Mouse (Mus musculus): ENCODE results near the gene Coa3. TPM values are rescaled to one million over a fixed set of nuclear protein-coding genes. Genes with fewer than 3 reads are reported as not detected.

Coa3 gene
- total RNA-seq, 2 experiments from 2014 or later: 92.7 to 93.1 TPM

DNA sequence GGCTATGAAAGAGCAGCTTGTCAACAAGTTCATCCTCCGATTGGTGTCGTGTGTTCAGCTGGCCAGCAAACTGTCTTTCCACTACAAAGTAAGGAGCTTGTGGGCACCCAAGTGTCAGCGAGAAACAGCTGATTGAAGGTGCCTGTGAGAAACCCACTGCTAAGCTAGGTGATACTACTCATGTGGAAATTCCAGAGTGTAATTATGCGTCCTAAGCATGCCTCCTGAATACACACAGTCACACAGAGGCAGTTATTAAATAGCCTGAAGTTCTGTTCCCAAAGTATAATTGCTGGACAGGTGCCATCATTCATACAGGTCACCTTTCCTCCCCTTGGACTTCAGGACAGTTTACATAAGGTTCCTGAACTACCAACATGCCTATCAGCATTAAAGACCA is 4.9 kb upstream of the Coa3 start:
- DNase-seq (ENCODE audit: low spot score in 2 of 2): no peak

DNA sequence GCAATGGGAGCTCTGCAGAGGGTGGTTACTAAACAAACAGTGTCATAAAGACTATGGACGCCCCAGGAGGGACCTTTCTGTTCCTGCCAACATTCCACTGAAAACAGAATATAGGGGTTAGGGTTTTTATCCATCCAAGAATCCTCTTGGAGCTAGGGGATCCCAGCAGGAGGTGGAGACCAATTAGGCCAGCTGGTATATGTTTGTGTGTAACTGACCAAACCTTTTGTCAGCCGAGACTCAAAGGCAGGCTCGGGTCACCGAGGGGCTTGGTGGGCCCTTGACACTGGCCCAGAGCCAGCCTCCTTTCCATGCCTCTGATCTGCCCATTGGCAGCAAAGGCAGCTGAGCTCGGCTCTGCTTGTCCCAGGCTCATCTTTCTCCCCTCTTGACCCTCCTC is 4.0 kb upstream of the Coa3 start:
- DNase-seq (ENCODE audit: low spot score in 2 of 2): no peak

DNA sequence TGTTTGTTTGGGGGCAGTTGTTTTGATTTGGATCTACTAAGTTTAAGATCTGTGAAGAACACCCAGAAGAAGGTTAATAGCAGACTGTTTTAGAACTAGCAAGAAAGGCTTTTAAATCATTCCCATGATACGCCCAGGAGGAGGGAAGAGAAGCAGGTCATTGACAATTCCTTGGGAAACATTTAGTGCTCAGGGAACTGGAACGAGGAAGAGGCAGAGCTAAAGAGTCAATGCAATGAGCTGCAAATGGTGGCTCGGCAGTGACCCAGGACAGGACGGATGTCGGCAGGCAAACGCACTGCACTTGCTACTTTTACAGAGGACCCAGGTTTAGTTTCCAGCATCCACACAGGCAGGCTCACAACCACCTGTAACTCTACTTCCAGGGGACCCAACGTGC is 1.9 kb upstream of the Coa3 start:
- no peak for DNase-seq (ENCODE audit: low spot score in 2 of 2)

DNA sequence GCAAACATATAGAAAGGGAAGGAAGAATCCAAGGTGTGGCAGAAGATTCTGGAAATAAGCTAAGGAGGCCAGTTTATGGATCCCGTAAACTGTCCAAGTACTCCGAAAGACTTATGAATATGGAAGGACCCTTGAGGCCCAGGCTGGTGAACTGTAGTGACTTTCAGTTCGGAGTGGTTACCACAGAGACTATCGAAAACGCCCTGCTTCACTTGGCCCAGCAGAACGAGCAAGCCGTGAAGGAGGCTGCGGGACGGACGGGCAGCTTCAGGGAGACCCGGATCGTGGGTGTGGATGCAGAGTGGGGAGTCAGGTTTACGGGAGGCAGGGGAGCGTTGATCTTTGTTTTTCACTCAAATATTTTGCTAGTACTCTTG is 267 bp upstream of the Coa3 start:
- no peak for DNase-seq (ENCODE audit: low spot score in 2 of 2)

DNA sequence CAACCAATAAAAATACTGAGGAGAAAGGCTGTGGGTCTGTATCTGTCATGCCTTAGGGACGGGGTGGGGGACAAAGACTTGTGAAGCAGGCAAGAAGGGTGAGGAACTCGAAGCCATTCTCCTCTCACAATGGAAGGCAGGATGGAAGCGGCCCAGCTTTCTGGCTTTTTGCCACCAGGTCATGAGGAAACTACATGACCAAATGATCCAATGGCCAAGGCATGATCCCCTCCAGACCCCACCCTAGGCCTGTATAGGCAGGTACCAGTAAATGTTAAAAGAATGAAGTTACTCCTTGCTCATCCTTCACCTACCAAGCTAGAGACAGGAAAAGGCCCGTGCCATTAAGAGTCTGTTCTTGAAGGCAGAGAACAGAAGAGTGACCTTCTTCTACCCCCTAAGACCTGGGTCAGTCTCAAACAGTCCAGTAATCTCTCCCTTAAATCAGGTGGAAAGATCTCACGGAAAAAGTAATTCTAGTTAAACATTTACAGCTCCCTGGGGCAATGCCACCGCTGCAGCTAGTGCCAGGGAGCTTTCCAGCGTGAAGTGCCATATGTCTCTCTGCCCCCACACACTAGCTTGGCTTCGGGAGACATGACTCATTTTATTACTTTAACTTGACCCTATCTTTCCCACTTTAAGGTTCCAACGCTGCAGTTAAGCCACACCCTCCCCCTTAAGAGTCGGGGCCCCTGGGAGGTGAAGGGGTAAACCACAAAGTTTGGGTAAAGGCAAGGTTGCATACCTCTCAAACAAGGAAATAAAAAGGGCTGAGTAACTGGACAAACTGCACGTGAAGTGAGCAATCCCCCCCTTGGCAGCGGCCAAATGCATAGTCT is 1.3 kb downstream of the Coa3 start:
- peak in 1 of 2 experiments; percentile 27 for DNase-seq (ENCODE audit: low spot score in 2 of 2)

DNA sequence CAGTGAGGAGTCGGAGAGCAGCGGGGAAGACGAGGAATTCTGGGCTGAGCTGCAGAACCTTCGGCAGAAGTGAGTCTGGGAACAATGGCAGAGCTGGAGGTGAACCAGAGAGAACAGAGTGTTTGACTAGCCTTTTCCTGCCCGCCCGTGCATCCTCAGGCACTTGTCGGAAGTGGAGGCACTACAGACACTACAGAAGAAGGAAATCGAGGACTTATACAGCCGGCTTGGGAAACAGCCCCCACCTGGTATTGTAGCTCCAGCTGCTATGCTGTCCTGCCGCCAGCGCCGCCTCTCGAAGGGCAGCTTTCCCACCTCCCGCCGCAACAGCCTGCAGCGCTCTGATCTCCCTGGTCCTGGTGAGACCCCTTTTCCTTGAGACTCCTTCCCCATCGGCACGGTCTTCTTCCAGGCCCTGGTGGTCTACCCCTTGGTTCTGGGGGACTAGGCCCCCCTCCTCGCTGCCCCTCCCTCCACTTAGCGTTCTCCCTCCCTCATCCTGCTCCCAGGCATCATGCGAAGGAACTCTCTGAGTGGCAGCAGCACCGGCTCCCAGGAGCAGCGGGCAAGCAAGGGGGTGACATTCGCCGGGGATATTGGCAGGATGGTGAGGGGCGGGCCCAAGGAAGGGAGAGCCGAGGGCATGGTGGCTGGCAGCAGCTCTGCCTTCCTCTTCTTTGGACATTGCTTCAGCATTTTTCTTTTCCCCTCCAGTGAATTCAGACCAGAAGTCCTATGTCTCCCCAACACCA is 2.4 kb downstream of the Coa3 start:
- DNase-seq (ENCODE audit: low spot score in 2 of 2): peak in 1 of 2 experiments; percentile 15

DNA sequence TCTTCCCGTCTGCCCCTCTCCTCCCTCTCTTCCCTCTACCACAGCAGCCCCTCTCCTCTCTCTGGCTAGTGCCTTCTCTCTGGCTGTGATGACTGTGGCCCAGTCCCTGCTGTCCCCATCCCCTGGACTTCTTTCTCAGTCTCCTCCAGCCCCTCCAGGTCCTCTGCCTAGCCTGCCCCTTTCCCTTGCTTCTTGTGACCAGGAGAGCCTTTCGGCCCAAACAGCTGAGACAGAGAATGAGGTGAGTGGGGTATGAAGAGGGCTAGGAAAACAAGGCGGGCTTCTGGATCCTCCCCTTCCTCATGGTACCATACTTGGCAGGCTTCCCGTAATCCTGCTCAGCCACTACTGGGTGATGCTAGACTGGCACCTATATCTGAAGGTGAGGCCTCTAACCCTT is 3.6 kb downstream of the Coa3 start:
- no peak for DNase-seq (ENCODE audit: low spot score in 2 of 2)

DNA sequence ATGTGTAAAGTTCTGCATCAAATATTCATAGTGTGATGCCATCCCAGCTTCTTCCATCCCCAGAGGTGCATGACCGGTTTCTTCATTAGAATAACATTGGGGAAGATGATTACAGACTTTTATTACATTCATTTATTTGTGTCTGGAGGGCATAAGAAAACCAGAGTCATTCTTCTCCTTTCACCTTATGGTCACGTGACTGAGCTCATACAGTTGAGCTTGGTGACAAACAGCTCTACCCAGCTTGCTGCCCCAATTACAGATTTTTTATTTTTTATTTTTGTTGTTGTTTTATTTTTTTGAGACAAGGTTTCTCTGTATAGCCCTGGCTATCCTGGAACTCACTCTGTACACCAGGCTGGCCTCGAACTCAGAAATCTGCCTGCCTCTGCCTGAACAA is 6.5 kb downstream of the Coa3 start:
- no peak for DNase-seq (ENCODE audit: low spot score in 2 of 2)

DNA sequence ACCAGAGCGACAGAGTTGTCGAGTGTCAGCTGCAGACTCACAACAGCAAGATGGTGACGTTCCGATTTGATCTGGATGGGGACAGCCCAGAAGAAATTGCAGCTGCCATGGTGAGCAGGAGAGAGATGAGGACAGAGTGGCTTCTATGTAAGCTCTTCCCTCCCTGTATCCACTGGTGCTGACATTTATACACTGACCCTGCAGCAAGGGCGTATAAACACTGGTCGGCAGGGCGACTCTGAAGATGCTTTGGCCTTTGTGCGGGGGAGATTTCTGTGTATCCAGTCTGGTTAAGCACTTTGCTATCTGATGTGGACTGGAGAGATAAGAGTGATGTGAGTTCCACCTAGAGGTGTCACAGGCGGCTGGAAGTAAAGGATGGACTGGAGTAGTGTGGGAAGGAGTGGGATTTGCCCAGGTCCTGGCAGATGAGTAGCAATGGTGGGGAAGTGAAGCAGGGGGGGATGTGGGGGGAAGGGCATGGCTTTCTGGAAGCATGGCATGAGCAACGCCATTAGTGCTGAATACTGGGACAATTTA is 9.3 kb downstream of the Coa3 start:
- no peak for DNase-seq (ENCODE audit: low spot score in 2 of 2)

DNA sequence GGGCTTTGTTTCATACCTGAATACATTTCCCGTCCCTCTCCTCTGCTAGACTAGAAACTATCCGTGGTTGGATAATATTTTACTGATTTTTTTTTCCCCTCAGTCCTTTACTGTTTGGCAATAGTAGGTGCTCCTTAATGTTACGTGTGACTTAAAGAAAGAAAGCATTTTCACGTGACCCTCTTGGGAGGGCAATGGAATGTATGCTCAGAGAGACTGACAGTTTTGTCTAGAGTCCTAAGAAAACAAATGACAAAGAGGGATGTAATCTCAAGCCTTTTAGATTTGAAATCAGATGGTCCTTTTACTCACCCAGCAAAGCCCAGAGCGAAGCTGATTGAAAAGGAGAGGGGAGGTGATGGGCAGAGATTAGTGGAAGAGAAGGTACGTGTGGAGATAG is 13.0 kb downstream of the Coa3 start:
- no peak for DNase-seq (ENCODE audit: low spot score in 2 of 2)

DNA sequence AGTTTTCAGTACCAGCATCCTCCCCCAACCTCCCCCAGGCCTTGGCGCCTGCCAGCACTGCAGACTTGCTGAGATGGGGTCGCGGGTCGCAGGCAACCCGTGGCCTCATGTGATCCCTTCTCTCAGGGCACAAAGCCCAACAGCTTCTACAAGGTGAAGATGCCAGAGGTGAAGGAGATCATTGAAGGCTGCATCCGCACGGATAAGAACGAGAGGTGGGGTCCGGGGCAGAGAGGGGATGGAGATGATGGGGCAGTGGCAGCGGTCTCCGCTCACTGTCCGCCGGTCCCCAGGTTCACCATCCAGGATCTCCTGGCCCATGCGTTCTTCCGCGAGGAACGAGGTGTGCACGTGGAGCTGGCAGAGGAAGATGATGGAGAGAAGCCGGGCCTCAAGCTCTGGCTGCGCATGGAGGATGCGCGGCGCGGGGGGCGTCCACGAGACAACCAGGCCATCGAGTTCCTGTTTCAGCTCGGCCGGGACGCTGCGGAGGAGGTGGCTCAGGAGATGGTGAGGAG is 13.9 kb downstream of the Coa3 start:
- no peak for DNase-seq (ENCODE audit: low spot score in 2 of 2)

DNA sequence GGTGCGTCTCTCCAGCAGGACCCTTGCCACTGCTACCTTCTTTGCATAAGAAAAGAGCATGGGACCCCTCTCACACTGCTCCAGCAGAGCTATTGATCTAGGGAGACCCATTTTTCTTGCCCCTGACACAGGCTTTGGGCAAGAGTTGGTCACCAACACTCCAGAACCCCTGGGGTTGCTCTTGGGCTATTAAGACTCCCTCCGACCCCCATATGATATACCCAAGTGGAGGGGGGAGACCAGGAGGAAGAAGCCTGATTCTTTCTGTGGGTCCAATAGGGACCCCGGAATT is 15.0 kb downstream of the Coa3 start:
- no peak for DNase-seq (ENCODE audit: low spot score in 2 of 2)

DNA sequence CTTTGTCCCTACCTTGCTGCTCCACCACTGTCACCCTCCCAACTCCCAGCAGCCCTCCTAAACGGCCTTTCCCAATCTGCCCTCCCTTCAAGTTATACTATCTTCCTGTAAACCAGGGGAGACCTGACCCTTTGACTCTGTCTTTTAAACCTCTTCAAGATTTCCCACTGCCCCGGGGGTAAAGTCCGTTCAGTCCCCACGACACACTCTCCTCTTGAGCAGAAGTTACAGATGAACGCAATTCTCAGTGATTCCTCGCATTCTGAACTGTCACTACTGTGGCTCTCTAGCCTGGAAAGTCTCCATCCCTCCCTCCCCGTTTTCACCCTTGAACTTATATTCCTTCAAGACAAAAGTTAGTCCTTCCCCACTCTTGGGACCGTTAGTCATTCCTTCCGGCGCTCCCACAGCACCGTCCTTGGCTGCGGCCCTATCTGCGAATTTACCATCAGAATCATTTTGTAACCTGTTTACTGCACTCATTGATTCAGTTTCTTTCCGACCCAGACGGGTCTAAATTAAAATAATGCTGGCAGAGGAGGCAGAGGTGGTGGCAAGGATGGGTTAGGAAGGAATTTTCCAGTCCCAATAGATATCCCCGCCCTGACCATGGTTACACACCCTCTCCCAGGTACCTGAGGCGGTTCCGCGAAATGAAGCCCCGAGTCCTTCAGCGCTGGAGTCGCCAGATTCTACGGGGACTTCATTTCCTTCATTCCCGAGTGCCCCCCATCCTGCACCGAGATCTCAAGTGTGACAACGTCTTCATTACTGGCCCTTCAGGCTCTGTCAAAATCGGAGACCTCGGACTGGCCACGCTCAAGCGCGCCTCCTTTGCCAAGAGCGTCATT is 15.6 kb downstream of the Coa3 start:
- no peak for DNase-seq (ENCODE audit: low spot score in 2 of 2)

DNA sequence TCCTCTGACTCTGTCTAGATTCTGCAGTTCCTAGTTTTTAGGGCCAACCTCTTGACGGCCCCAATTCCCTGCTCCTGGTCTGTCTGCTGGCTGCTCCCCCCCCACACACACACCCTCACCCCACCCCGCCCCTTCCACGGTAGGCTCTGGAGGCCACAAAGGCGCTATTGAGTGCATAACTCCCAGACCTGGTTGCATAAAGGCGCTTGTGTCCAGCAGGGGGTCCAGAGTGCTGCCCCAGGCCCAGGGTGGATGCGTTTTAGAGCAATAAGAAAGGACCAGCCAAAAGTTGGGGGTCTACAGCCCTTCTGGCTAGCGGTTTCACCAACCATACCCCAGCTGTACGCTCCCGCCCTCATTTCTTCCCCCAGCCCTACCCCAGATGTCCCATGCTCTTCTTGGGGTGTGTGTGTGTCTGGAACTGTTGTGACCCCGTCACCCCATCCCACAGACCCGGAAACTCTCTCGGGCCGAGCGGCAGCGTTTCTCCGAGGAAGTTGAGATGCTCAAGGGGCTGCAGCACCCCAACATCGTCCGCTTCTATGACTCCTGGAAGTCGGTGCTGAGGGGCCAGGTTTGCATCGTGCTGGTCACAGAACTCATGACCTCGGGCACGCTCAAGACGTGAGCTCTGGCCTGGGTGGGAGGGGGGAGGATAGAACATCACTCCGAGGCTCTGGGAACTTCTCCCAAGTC is 16.5 kb downstream of the Coa3 start:
- no peak for DNase-seq (ENCODE audit: low spot score in 2 of 2)

DNA sequence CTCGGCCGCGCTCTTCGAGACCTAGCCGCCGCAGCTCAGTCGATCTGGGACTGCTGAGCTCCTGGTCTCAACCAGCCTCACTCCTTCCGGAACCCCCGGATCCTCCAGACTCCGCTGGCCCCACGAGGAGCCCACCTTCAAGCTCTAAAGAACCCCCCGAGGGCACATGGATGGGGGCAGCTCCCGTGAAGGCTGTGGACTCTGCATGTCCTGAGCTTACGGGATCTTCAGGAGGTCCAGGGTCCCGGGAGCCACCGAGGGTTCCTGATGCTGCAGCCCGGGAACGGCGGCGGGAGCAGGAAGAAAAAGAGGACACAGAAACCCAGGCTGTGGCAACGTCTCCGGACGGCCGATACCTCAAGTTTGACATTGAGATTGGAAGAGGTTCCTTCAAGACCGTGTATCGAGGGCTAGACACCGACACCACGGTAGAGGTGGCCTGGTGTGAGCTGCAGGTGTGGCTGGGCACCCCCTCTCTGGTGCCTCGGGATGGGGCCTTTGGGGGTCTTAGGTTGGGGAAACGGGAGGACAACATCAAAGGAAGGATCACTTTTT is 18.0 kb downstream of the Coa3 start:
- DNase-seq (ENCODE audit: low spot score in 2 of 2): no peak

DNA sequence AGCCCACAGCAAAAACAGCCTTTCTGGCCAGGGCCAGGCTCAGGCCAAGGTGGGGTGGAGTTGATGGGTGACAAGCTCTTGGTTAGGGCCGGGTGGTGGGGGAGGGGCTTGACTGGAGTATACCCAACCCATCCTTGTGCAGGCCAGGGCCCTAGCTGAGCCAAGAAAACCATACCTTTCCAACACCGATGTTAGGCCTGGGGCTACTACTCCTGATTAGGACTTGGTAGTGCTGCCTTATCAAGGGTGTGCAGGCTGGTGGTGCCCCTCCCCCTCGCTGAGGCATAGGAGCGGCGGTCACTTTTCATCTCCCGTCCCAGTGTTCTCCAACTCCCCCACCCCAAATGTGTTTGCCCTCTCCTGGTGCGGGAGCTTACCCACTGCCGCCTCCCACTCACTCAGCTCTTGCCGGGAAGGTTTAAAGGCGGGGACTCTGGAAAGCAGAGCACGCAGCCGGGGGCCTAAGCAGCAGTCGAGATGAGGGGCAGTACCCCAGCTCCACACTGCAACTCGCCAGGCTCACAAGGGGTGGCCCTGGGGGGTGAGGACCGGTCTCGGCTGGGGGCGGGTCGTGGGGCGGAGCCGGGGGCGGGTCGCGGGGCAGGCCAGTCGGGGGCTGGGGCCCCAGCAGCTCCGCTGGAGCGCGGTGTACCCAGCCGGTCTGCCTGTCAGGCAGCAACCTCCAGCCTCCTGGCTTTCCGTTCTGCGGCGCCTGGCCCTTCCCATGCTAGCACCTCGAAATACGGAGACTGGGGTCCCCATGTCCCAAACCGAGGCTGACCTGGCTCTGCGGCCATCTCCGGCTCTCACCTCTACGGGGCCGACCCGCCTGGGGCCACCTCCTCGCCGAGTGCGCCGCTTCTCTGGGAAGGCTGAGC is 18.7 kb downstream of the Coa3 start, which contains the start of gene Wnk4:
Gene Wnk4 (plus strand): TSS at position 620 of the 878 bp plus-strand sequence.
- DNase-seq (ENCODE audit: low spot score in 2 of 2): peak; percentile 51 to 57

DNA sequence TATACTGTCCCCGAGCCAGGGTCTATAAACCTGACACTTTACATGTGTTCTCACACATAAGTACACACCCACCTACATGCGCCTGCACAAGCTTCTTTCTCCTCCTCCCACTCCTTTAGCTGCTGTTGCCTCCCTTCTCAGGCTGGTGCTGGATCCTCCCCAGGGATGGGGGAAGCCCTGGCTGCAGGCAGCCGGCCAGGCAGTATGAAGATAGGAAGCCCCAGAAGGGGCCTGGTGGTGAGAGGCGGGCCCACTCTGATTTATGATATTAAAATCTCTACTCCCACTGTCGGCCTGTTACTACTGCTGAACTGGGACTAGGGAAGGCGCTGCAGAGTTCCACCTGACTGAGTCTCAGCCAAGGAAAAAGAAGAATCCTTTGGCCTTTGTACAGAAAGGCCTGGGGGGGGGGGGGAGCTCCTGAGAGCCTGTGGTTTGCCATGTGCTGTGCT is 19.6 kb downstream of the Coa3 start:
- DNase-seq (ENCODE audit: low spot score in 2 of 2): peak; percentile 47 to 50

DNA sequence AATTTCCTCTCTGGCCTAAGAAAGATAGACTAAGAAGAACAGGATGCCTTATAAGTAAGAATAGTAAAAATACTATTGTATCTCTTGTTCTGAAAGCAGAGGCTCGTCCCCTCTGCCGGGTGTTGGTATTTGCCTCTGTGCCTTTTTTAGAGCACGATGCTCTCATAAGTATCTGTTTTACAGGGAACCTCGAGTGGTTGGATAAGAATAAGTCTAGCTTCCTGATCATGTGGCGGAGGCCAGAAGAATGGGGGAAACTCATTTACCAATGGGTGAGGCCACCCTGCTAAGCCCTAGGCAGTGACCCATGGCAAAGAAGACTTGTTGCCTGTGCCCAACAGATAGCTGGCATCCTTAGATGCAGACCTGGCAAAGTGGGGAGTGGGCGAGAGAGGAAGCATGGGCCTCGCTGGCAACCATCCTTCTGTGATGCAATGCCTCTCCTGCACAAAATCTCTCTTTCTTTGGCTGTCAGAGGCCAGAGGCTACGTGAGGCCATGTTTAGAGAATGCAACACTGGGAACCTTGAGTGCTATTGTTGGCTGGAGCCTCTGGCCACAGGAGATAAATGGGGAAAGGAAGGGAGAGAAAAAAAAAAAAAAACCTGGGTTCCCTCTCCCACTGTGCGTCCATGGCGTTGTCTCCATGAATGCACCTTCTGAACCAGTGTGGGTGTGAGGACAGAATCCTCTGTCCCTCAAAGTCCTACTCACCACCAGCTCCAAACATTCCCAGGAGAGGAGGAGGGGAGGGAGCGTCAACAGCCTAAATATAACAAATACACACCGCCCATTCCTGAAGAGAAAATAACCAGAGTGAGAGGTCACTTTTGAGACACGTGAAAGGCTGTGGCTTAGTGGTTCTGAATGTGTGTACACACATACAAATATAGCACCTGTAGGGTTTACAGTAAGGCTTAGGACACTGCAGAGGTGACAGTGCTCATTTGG is 22.8 kb downstream of the Coa3 start:
- no peak for DNase-seq (ENCODE audit: low spot score in 2 of 2)
